Mouse (Mus musculus) cerebellum, adult 18-20 months (tissue): ENCODE data around the gene Med29.

ENCODE experiments used
- DNase-seq, 2 experiments: peaks; one replicate each; pipeline ENCODE4 v3.0.0; 2021

Gene Med29

GRCm38 (mm10) chr7:28351676-28352191 lies 40.8 kb downstream of the Med29 start:
- DNase-seq = no peak

- DNase-seq = peak; percentile 97 to 98
Measured at GRCm38 (mm10) chr7:28350155-28350883, 42.2 kb downstream of the Med29 start, which contains the start of gene Rps16. Gene Rps16, plus strand, starts transcription at chr7:28350652.

GRCm38 (mm10) chr7:28348601-28349000 lies 43.9 kb downstream of the Med29 start:
- no peak for DNase-seq

- no peak for DNase-seq
Measured at GRCm38 (mm10) chr7:28347746-28348145, 44.8 kb downstream of the Med29 start.

- DNase-seq = peak; percentile 71 to 78
Measured at GRCm38 (mm10) chr7:28344637-28345036, 47.9 kb downstream of the Med29 start.

GRCm38 (mm10) chr7:28341381-28341780 lies 51.1 kb downstream of the Med29 start:
- no peak for DNase-seq

GRCm38 (mm10) chr7:28339213-28339917 lies 53.1 kb downstream of the Med29 start:
- DNase-seq = peak; percentile 39 to 43

- peak; percentile 95 to 98 for DNase-seq
Measured at GRCm38 (mm10) chr7:28338108-28338998, 54.2 kb downstream of the Med29 start, which contains the start of gene Supt5. Gene Supt5, minus strand, starts transcription at chr7:28338746.
